Mouse (Mus musculus): ENCODE data around the gene Flt3l. TPM values are rescaled to one million over a fixed set of nuclear protein-coding genes. Genes with fewer than 3 reads are reported as not detected.

Gene Flt3l
- total and polyA plus RNA-seq, 2 experiments = 3.2 to 30.8 TPM

GRCm38 (mm10) chr7:45166950-45167401 is 30.7 kb upstream of the Flt3l start:
- Histone ChIP-seq H3K27ac (replicated peaks; ENCODE audit: insufficient read depth, low read depth, low read length) (no peak overlapping the region), H3K4me1 (ENCODE audit: control insufficient read depth, insufficient read depth, low read length) (no peaks in the 10 kb centered on the region), H3K9ac (ENCODE audit: low read depth, low read length) (no peak overlapping the region), H3K36me3 (ENCODE audit: control insufficient read depth, insufficient read depth, low read length) (no peaks in the 10 kb centered on the region), H3K4me3 (ENCODE audit: insufficient read depth, low read depth, low read length) (no peak overlapping the region), H3K79me2 (ENCODE audit: control insufficient read depth, insufficient read depth, low read length) (no peaks in the 10 kb centered on the region), H3K27me3 (ENCODE audit: control insufficient read depth, insufficient read depth, low read length) (peaks cover 29% of the 10 kb centered on the region; the same call in 1 of the 2 replicates)
- no peak for DNase-seq (ENCODE audit: extremely low read depth, low read depth, low spot score)
- 42% methylated on average over 10 of the region's 10 CpGs for WGBS
- TF ChIP-seq POLR2A (IDR thresholded peaks at IDR 0.05; ENCODE audit: extremely low read depth, insufficient read depth, low read length) (no peak), CTCF (IDR thresholded peaks at IDR 0.05; ENCODE audit: low read depth, low read length) (no peak)

GRCm38 (mm10) chr7:45165701-45166100 is 29.5 kb upstream of the Flt3l start:
- 53% methylated on average over 11 of the region's 11 CpGs for WGBS
- DNase-seq (ENCODE audit: extremely low read depth, low read depth, low spot score) = no peak
- TF ChIP-seq CTCF (IDR thresholded peaks at IDR 0.05; ENCODE audit: low read depth, low read length) (no peak), POLR2A (IDR thresholded peaks at IDR 0.05; ENCODE audit: extremely low read depth, insufficient read depth, low read length) (no peak)
- no peaks in the 10 kb centered on the region for H3K79me2 ChIP-seq (ENCODE audit: control insufficient read depth, insufficient read depth, low read length)
- no peak overlapping the region for H3K4me3 ChIP-seq (ENCODE audit: insufficient read depth, low read depth, low read length)
- H3K4me1 ChIP-seq (ENCODE audit: control insufficient read depth, insufficient read depth, low read length) = 0 out of 2 replicates have a peak, but pooled peaks cover 3% of the 10 kb centered on the region
- no peaks in the 10 kb centered on the region for H3K36me3 ChIP-seq (ENCODE audit: control insufficient read depth, insufficient read depth, low read length)
- H3K27me3 ChIP-seq (ENCODE audit: control insufficient read depth, insufficient read depth, low read length) = peaks cover 29% of the 10 kb centered on the region; the same call in 1 of the 2 replicates
- no peak overlapping the region for H3K27ac ChIP-seq (replicated peaks; ENCODE audit: insufficient read depth, low read depth, low read length)
- H3K9ac ChIP-seq (ENCODE audit: low read depth, low read length) = no peak overlapping the region

GRCm38 (mm10) chr7:45164833-45165232 is 28.6 kb upstream of the Flt3l start:
- Histone ChIP-seq H3K27me3 (ENCODE audit: control insufficient read depth, insufficient read depth, low read length) (peaks cover 28% of the 10 kb centered on the region; the same call in 1 of the 2 replicates), H3K4me3 (ENCODE audit: insufficient read depth, low read depth, low read length) (no peak overlapping the region), H3K4me1 (ENCODE audit: control insufficient read depth, insufficient read depth, low read length) (0 out of 2 replicates have a peak, but pooled peaks cover 3% of the 10 kb centered on the region), H3K36me3 (ENCODE audit: control insufficient read depth, insufficient read depth, low read length) (no peaks in the 10 kb centered on the region), H3K27ac (replicated peaks; ENCODE audit: insufficient read depth, low read depth, low read length) (no peak overlapping the region), H3K79me2 (ENCODE audit: control insufficient read depth, insufficient read depth, low read length) (no peaks in the 10 kb centered on the region), H3K9ac (ENCODE audit: low read depth, low read length) (no peak overlapping the region)
- DNase-seq (ENCODE audit: extremely low read depth, low read depth, low spot score) = no peak
- 72% methylated on average over 5 of the region's 5 CpGs for WGBS
- TF ChIP-seq CTCF (IDR thresholded peaks at IDR 0.05; ENCODE audit: low read depth, low read length) (no peak), POLR2A (IDR thresholded peaks at IDR 0.05; ENCODE audit: extremely low read depth, insufficient read depth, low read length) (no peak)

- 3% methylated on average over 41 of the region's 41 CpGs for WGBS
- 0 out of 2 replicates have a peak, but pooled peaks cover 3% of the 10 kb centered on the region for H3K4me1 ChIP-seq (ENCODE audit: control insufficient read depth, insufficient read depth, low read length)
- H3K4me3 ChIP-seq (ENCODE audit: insufficient read depth, low read depth, low read length) = peak within 1 kb of the TSS; percentile 2; the same call in 1 of the 2 replicates
- TF ChIP-seq POLR2A (IDR thresholded peaks at IDR 0.05; ENCODE audit: extremely low read depth, insufficient read depth, low read length) (no peak), CTCF (IDR thresholded peaks at IDR 0.05; ENCODE audit: low read depth, low read length) (no peak)
- no peaks in the 10 kb centered on the region for H3K79me2 ChIP-seq (ENCODE audit: control insufficient read depth, insufficient read depth, low read length)
- no peaks in the 10 kb centered on the region for H3K36me3 ChIP-seq (ENCODE audit: control insufficient read depth, insufficient read depth, low read length)
- peaks cover 21% of the 10 kb centered on the region; the same call in 1 of the 2 replicates for H3K27me3 ChIP-seq (ENCODE audit: control insufficient read depth, insufficient read depth, low read length)
- DNase-seq (ENCODE audit: extremely low read depth, low read depth, low spot score) = no peak
- H3K27ac ChIP-seq (replicated peaks; ENCODE audit: insufficient read depth, low read depth, low read length) = no peak within 1 kb of the TSS
- H3K9ac ChIP-seq (ENCODE audit: low read depth, low read length) = no peak within 1 kb of the TSS
Observed at GRCm38 (mm10) chr7:45163735-45164490, 27.7 kb upstream of the Flt3l start, which contains the start of gene Slc17a7. Gene Slc17a7 (plus strand): TSS chr7:45163949.

- Histone ChIP-seq H3K79me2 (ENCODE audit: control insufficient read depth, insufficient read depth, low read length) (no peaks in the 10 kb centered on the region), H3K27ac (replicated peaks; ENCODE audit: insufficient read depth, low read depth, low read length) (no peak overlapping the region), H3K27me3 (ENCODE audit: control insufficient read depth, insufficient read depth, low read length) (peaks cover 14% of the 10 kb centered on the region; the same call in 1 of the 2 replicates), H3K9ac (ENCODE audit: low read depth, low read length) (no peak overlapping the region), H3K4me3 (ENCODE audit: insufficient read depth, low read depth, low read length) (no peak overlapping the region), H3K4me1 (ENCODE audit: control insufficient read depth, insufficient read depth, low read length) (0 out of 2 replicates have a peak, but pooled peaks cover 3% of the 10 kb centered on the region), H3K36me3 (ENCODE audit: control insufficient read depth, insufficient read depth, low read length) (no peaks in the 10 kb centered on the region)
- no peak for DNase-seq (ENCODE audit: extremely low read depth, low read depth, low spot score)
- TF ChIP-seq CTCF (IDR thresholded peaks at IDR 0.05; ENCODE audit: low read depth, low read length) (no peak), POLR2A (IDR thresholded peaks at IDR 0.05; ENCODE audit: extremely low read depth, insufficient read depth, low read length) (no peak)
- 74% methylated on average over 9 of the region's 9 CpGs for WGBS
Observed at GRCm38 (mm10) chr7:45162996-45163615, 26.9 kb upstream of the Flt3l start.

Measured in liver, adult 2 months (tissue).